Mouse (Mus musculus) regulatory T cell (primary cell): ENCODE data around the gene Dtd1.

Source experiments
- in situ Hi-C: fragments of 300-600 bp; cut with MboI, MseI; formaldehyde crosslinking; loops from one replicate; pipeline ENCODE4 v1.15.1; 2025; ENCODE audit warnings: high pct_unique_total_duplicates

Dtd1 gene

GRCm38 (mm10) chr2:144768375-144769117, 168.8 kb downstream of the Dtd1 start:
- in situ Hi-C loops = no loop called here

GRCm38 (mm10) chr2:144769118-144769496, 169.4 kb downstream of the Dtd1 start:
- in situ Hi-C loops = no loop called here

GRCm38 (mm10) chr2:144769556-144769955, 169.9 kb downstream of the Dtd1 start:
- in situ Hi-C loops = no loop called here

DNA sequence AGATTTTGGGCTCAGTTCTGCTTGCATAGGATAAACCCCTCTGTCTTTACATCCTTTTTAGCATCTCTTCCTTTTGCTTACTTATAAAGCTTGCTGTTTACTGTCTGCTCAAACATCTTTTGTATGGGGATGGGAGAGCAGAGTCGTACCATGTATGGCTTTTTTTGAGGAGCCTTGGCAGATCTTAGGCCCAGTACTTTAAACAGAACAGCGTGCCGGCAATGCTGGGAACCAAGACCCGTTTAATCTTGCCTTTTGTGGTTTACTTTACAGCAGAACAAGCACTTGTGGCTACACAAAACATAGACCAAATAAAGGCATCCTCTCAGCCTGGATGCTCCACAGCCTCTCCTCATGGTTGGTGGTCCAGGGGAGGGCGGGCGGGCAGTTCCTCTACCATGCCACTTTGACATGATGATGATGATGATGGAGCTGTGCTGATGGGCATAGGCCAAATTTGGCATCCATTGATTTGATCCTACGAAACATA, 170.8 kb downstream of the Dtd1 start:
- in situ Hi-C loops = no loop called here

DNA sequence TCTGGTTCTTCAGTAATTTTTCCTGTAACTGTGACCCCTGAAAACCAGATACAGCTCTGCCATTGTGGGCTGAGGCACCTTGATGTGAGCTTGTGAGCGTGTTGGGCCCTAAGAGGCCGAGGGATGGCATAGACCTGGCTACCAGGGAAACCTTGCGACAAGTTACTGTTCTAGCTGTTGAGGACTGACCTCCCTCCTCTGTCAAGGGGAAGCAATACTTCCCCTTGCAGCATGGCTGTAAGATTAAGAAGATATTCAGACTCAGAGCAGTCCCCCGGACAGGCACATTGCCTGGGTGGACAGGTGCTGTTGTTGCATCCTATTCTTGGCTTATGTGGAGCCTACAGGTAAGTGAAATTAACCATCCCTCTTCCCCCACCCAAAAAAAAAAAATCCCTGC, 172.1 kb downstream of the Dtd1 start:
- in situ Hi-C loops = no loop called here

- in situ Hi-C loops = no loop called here
These were observed 175.0 kb downstream of the Dtd1 start for GRCm38 (mm10) chr2:144774636-144775160.

DNA sequence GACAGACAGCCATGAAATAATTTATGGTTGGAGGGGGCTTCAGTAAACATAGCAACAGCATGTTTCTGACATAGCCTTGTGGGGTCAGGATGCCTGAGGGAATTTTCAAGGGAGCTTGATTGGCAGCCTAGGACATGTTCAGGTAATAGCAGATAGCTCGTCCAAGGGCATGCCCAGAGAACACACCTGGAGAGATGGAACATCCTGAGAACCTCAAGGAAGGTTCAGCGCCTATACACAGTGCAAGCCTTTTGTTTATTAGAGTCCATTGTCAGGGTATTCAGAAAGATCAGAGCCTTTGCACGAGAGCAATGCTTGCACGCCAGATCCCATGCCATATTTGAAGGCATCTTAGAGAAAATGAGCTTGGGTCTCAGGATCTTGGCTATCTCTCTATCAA, 175.9 kb downstream of the Dtd1 start:
- in situ Hi-C loops = no loop called here

DNA sequence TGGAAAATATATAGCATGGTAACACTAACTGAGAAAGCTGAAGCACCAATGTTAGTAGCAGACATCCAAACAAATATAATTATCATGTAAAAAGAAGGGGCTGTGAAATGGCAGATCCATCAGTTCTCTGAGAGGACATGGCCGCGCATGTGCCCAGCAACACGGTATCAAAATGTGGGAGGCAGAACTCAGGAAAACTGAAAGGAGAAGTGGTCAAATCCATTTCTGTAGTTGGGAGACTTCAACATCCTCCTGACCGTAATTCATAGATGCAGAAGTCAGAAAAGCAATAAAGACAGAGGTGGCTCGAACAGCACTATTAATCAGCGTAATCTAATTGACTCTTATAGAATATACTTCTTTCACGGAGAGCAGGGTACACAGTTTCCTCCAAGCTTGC, 179.6 kb downstream of the Dtd1 start:
- in situ Hi-C loops = no loop called here

DNA sequence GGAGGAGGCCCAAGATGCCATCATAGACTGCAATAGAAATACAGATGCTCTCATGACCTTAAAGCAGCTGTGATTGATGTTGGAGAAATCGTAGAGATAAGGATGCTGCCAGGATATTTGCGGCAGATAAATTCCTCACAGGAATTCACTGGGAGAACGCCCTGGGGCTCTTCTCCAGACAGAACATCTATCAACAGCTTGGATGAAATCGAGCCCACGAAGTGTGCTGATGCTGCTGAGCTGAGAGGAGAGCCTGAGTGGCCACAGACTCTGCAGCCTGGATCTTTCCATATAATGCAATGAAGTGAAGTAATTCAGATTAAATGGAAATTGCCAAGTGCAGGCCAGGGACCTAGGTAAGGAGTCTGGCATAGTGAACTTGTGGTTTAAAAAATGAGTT, 181.0 kb downstream of the Dtd1 start:
- in situ Hi-C loops = no loop called here

GRCm38 (mm10) chr2:144781871-144782270, 182.2 kb downstream of the Dtd1 start:
- in situ Hi-C loops = no loop called here

DNA sequence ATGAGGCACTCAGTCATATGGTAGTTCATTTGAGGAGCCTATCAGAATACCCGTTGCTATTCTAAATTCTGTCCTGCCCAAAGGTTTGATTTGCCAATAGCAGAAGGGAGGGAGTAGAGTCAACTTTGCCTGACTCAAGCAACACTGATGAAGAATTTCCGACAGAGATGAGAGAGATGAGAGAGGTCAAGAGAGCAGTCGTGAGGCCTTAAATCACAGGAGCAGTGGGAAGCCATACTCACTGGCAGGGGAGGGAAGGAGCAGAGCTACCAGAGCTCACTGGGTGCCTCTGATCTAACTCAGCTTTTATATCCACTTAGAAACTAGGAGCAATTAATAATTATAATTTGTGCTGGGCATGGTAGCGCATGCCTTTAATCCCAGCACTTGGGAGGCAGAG, 182.8 kb downstream of the Dtd1 start:
- in situ Hi-C loops = no loop called here

DNA sequence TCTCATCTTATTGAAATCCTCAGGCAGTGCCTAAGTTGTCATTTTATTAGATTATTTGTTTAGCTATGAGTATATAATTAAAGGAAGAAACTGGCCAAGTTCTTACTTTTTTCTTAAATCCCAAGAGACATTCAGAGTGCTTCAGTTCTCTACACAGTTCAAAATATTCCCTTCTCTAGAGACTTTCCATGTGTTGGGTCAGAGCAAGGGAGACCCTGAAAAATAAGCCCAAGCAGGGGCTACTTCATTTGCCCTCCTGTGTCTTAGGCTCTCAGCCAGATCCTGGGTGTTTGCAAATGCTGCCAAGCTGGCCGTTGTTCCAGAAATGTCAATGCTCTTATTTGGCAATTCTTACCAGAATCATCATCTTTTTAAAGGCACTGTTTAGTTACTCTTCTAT, 183.5 kb downstream of the Dtd1 start:
- in situ Hi-C loops = no loop called here

DNA sequence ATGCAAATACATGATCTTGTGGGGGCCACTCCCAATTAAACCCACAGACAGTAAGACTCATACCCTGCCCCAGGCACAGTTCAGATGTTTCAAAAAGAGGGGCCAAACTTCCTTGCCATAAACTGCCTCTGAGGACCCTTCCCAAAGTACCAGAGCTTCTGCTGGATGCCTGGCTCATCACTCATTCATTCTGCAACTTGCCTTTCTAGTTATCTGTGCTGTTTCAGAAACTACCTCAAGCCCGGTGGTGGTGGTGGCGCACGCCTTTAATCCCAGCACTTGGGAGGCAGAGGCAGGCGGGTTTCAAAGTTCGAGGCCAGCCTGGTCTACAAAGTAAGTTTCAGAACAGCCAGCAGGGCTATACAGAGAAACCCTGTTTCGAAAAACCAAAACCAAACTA, 184.1 kb downstream of the Dtd1 start:
- in situ Hi-C loops = no loop called here

DNA sequence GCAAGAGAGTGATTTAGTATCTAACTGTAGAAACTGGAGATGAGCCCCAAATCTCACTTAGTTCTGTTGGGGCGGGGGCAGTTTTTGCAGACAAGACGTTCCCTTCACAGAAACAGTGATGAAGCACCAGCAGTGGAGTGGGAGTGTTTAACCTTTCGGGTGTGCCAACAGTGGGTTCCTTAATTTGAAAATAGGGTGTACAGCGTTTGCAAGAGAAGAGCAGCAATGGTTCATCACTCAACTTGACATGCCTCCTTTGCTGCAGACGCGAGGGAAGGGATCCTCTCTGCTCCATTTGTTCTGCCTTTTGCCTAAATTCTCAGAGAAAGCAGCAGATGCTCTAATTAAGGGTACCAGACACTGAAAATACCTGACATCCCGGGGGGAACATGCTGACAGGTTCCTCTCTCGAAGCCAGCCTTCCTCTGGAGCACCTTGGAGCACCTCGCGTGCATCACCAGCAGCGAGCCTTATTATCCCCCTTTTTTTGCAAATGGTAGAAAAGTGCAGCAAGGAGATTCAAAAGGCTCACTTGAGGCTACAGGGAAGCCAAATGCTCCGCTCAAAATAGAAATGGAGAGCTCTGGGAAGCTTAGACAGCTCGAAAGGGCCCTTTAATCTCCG, 192.1 kb downstream of the Dtd1 start:
- in situ Hi-C loops = no loop called here

DNA sequence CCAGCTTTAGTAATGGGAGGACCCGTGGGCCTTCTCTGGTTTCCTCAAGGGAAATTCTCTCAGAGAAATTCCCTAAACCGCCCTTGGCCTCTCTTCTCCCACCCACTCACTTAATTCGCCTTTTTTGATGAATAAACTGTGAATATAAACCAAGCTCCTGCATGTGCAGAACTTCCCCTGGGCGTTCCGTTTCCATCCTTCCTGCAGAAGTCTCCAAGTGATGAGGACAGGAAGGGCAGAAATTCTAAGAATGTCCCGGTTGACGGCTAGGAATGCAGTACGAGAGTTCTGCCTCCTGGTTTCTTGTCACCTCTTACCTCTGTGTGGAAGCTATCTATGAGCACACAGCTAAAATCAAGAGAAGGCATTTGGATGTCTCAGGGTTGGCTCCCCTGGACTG, 197.8 kb downstream of the Dtd1 start:
- in situ Hi-C loops = no loop called here

DNA sequence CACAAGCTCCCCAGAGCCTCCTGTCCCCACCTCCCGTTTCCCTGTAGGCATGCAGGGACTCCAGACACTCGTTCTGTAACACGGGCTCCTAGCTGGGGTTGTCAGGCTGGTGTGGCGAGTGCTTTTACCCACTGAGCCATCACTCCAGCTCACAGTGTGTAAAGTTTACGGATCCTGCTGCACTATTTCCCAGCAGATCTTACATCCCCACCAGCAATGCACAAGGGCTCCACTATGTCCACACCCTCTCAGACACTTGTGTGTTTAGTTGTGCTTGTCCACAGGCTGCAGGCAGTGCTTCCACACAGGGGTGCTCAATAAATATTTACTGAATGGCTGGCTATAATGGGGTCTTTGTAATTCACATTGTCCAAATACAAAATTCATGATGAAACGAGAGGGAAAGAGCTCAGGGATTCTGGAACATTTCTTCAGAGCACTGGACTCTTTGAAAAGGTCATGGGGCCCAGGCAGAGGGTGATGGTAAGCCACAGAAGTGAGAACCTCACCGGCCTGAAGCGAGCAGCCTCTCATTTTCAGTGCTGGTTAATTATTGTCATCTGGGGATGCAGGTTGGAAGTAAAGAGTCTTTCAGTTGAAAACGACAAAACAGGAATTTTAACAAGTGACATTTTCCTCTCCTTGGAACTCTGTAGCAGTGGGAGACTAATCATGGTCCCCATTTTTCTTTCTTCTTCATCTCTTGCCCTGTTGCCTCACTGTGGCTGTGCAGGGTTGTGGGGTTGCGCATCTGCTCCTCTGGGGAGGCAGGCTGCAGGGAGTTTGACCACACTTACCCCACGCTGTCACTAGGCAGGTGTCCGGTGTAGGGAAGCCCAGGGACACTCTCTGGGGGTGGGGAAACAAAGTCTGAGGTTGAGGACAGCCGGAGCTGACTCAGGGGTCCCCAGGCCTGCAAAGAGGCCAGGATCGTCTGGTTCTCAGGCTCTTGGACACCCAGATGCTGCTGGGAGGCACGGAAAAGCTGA, 208.4 kb downstream of the Dtd1 start:
- in situ Hi-C loops = no loop called here
